Mouse (Mus musculus) adrenal gland, postnatal 36 days (tissue): ENCODE data around the gene Mcu. TPM values are rescaled to one million over a fixed set of nuclear protein-coding genes. Genes with fewer than 3 reads are reported as not detected.

Source experiments
- DNase-seq, 2 experiments: peaks; one replicate each; pipeline ENCODE4 v3.0.0; 2021; ENCODE audit warnings: mixed read lengths in 1 of 2
- total RNA-seq, 2 experiments: library from RNA; stranded (reverse); gene quantifications; 2 replicates each; pipeline ENCODE4 v1.2.3; 2021

Mcu gene
- total RNA-seq, 2 experiments from 2014 or later = 42.9 to 53.4 TPM

GRCm38 (mm10) chr10:59613276-59613675 is 3.2 kb downstream of the Mcu start:
- DNase-seq = no peak

DNA sequence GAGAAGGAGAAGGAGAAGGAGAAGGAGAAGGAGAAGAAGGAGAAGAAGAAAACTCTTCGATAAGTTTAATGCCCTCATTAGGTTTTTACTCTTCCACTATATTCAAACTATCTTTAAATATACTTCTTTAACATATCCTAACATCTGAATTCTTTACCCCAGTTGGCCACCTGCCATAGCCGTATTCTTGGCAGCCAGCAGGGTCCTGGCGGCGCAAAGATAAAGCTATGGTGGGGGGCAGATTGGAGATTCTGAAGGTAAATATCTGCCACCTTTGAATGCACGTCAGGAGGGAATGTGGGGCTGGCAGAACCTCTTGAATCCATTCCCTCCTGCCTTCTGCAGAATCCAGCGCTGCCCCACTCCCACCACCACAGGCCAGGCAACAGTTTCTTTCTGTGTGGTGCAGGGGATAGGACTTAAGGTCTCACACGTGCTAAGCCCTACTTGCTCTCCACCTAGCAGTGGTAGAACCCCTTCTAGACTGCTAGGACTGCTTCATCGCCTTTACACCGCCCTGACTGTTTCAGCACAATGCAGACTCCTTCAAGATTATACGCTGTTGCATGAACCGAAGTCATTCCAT is 11.5 kb downstream of the Mcu start:
- no peak for DNase-seq

- DNase-seq = peak; percentile 29 to 50
These were observed 12.6 kb downstream of the Mcu start for GRCm38 (mm10) chr10:59603843-59604242.

DNA sequence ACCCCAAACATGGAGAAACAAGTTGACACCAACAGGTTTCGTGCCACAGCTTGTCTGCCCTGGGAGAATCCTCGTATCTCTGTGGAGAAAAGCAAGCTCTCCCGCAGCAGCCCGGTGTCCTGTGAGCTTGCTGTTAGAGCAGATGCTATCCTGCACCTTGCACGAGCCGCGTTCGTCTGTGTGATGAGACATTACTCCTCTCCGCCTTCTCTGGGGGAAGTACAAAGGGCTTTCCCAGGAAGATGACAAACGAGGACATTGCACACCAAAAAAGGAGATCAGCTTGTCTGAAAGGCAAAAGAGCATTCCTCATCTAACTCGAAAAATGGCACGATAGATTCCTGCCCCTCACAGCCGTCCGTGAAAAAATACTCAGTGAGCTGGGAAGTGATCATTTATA is 13.6 kb downstream of the Mcu start:
- DNase-seq = peak; percentile 40 to 50

DNA sequence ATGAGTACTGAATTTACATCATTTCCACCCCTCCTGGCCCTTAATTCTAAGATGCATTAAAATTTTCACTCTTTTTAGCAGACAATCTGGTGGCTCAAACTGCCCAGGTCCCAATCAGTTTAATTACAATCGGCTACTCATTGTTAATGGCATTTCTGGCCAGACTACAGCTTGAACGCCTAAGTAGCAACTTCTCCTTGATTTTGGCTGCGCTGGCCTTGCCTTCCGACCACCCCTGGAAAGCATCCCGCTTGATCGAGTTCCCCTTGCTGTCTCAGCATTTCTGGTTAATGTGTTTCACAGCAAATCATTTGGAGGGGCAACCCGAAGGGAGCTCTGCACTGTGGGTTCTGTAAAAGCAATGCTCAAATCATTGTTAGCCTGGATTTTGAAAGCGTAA is 14.4 kb downstream of the Mcu start:
- DNase-seq = no peak

DNA sequence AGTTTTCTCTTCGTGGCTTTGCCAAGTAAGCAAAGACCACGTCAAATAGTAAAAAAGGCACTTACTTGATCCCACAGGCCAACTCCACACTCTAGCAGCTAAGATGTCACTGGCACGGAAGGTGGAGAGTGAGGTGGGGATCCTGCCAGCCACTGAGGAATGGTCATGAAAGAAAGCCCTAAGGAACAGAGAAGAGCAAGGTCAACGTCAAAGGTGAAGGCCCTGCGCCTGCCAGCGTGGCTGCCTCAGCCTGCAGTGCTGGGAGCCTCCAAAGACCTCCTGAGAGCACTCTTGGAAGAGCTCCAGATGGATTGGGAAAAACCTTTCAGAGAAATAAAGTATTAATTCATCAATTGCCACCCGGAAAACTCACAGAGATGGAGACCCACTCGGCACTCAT is 16.0 kb downstream of the Mcu start:
- DNase-seq = peak; percentile 35 to 56

DNA sequence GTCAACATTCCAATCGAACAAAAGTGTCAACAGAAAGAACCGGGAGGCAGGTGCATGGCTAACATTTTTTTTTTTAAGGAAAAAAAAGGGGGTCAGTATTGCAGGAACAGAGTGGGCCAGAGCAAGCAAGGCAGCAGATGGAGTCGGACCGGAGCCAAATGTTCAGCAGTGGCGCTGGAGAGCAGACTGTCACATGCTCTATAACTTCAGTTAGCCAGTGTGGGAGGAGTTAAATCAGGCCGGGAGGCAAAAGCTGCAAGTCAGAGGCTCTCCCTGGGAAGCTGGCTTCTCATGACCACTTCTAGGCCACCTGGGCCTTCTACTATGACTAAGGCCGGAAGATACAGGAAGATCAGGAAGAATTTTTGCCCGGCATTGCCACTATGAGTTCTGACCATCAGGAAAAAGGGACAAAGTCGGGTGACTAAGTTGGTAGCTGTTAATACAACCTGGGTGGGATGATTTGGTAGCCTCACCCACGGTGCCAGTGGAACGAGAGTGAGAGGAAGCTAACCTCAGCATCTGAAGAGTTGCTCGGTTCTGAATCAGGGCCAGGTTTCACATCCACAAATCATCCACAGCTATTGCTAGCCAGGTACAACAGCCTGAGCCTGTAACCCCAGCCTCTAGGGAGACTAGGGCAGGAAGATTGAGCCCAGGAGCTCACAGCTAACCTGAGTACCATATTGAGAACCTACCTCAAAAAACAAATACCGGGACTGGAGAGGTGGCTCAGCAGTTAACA is 22.5 kb downstream of the Mcu start:
- DNase-seq = no peak

DNA sequence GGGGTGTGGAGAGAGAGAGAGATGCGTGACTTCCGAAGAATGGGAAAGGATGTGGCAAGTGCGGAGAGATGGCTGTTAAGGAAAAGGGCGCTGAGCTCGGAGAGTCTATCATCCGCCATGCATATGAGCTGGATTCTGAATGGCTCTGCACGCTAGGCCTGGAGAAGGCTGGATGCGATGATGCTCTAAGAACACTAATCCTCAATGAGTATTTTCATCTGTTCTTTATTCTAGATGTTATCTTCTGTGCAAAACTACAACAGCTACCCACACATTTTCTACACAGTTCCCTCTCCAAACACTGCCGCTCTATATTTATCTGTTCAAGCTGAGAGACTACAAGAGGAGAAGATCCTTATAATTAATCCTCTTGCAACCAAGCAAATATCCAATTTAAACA is 25.9 kb downstream of the Mcu start:
- DNase-seq = no peak

DNA sequence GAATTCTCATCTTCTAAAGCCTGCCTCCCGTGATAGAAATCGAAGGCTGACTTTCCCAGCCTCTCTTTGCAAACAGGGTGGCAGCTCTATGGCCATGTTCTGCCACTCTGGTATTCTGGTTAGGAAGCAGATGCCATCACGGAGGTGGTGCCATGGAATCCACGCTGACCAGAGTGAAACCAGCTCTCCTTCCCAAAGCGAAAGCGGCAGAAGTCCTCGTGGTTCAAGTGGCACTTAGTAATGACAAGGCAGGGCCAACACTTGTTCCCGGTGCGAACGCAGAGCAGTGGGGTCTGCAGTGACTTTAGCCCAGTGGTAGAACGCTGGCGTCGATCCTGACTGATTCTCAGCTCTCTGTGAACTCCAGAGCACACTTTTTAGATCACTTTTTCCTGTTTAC is 26.6 kb downstream of the Mcu start:
- no peak for DNase-seq

DNA sequence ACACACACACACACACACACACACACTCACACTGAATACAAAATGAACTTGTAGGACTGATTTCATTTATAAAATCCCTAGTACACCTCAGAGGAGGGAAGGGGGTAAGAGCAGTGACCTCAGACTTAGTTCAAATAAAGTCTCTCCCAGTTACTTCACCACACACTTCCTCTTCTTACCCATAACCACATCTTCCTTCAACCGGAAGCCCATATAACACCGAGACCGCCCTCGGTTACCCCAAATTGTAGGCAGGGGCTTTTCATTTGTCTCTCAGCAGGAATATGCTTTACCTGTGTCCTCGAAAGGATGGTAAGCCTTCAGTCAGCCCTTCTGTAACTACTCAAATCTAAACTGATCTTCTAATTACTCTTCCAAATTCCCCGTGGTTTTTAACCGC is 27.1 kb downstream of the Mcu start:
- no peak for DNase-seq

DNA sequence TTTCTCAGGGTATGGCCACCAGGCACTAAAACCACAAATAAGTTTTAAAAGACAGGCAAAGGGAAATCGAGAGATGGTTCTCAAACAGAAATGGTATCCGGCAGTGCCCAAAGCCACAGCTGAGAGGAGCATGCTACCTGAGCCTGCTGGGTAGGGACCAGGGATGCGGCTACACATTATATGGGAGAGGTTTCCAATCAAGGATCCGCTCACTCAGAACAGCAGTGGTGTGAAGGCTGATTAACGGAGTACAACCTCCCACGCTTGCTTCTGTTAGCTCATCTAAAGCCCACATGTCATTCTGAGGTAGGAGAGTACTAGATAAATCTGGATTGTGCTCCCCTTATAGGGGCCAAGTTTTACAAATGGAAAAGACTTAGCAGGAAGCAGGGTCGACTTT is 28.4 kb downstream of the Mcu start:
- no peak for DNase-seq

GRCm38 (mm10) chr10:59586821-59587220 is 29.7 kb downstream of the Mcu start:
- DNase-seq = no peak

DNA sequence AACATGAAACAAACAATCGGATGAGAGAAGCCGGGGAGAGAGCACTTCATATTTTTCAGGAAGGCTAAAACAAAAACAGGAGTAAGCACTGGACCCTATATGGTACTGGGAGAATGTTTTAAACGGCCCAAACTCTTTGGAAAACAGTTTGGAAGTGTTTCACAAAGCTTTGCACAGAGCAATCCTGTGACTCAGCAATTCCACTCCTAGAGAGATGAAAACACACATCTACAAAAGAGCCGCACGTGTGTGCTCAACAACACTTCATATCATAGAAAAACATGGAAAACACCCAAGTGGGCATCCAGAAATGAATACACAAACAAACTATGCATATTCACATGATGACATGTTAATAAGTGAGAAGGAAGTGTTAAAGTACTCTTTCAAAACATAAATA is 30.9 kb downstream of the Mcu start:
- no peak for DNase-seq

- no peak for DNase-seq
These were observed 34.5 kb downstream of the Mcu start for GRCm38 (mm10) chr10:59581826-59582543.

GRCm38 (mm10) chr10:59580593-59581149 is 35.8 kb downstream of the Mcu start:
- no peak for DNase-seq

- DNase-seq = no peak
These were observed 36.8 kb downstream of the Mcu start for GRCm38 (mm10) chr10:59579645-59580044.

- peak; percentile 41 to 45 for DNase-seq
These were observed 38.4 kb downstream of the Mcu start for GRCm38 (mm10) chr10:59577871-59578801.

GRCm38 (mm10) chr10:59576305-59576704 is 40.2 kb downstream of the Mcu start:
- no peak for DNase-seq

DNA sequence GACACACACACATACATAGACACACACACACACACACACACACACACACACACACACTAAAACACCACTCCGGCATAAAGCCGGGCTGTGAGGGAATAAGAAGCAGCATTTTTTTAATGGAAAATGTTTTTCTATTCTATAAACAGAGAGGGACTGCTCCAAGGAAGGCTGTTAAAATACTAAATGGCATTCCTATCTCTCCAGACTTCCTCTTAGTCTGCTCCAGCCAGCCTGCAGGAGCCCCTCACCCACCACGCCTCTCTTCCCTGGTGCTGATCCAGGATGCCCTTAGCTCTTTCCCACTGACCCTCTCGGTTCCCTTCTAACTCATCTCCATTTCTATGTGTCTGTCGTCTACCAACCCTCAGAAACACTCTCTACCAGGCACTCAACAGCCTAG is 44.5 kb downstream of the Mcu start:
- no peak for DNase-seq

GRCm38 (mm10) chr10:59571273-59571672 is 45.2 kb downstream of the Mcu start:
- no peak for DNase-seq

GRCm38 (mm10) chr10:59570780-59571179 is 45.7 kb downstream of the Mcu start:
- DNase-seq = no peak

DNA sequence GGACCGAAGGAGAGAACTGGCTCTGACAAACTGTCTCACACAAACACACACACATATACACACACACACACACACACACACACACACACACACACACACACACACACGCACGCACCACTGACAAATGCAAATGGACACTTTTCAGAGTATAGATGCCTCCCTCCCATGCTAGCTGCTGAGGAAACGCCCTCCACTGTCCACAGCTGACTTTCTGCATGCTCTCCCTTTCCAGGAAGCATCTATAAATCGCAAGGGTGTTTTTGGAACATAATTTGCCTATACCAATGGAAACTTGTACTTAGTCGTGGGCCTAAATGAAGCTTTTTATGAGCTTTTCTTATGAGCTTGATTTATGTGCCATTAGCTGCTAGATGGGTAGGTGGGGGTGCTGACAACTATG is 46.1 kb downstream of the Mcu start:
- no peak for DNase-seq
